Mouse (Mus musculus): ENCODE data around the gene Pkn1.

- TF ChIP-seq ZC3H11A (IDR thresholded peaks at IDR 0.05; ENCODE audit: low read depth, low read length): no peak
- no peak for TF ChIP-seq CTCF (IDR thresholded peaks at IDR 0.05 in 2 of 3, conservative IDR thresholded peaks at IDR 0.05 in 1 of 3; ENCODE audit: control insufficient read depth in 1 of 3, insufficient read depth in 1 of 3, low read depth in 2 of 3, low read length in 3 of 3, poor library complexity in 1 of 3, severe bottlenecking in 1 of 3)
- TF ChIP-seq NRF1 (IDR thresholded peaks at IDR 0.05; ENCODE audit: insufficient read depth, low read depth, low read length, poor library complexity, severe bottlenecking): no peak
- no peak for TF ChIP-seq MAX (IDR thresholded peaks at IDR 0.05; ENCODE audit: low read length)
- TF ChIP-seq RCOR1 (IDR thresholded peaks at IDR 0.05; ENCODE audit: low read depth, low read length): no peak
- no peak for TF ChIP-seq POLR2A (IDR thresholded peaks at IDR 0.05; ENCODE audit: control insufficient read depth in 1 of 2, insufficient read depth in 1 of 2, low read depth in 1 of 2, low read length in 2 of 2, poor library complexity in 1 of 2)
- TF ChIP-seq MXI1 (IDR thresholded peaks at IDR 0.05; ENCODE audit: low read depth, low read length): no peak
- no peak for TF ChIP-seq ELF1 (IDR thresholded peaks at IDR 0.05; ENCODE audit: low read depth, low read length)
- TF ChIP-seq USF1 (IDR thresholded peaks at IDR 0.05; ENCODE audit: low read depth, low read length): no peak
- no peak for TF ChIP-seq MEF2A (IDR thresholded peaks at IDR 0.05; ENCODE audit: extremely low read depth, insufficient replicate concordance, low read depth, low read length, poor library complexity, severe bottlenecking)
- TF ChIP-seq ZNF384 (IDR thresholded peaks at IDR 0.05; ENCODE audit: low read depth, low read length): no peak
- no peak for TF ChIP-seq BHLHE40 (IDR thresholded peaks at IDR 0.05; ENCODE audit: borderline replicate concordance, low read depth, low read length)
- TF ChIP-seq CHD2 (IDR thresholded peaks at IDR 0.05; ENCODE audit: low read length): no peak
- TF ChIP-seq USF2 (IDR thresholded peaks at IDR 0.05; ENCODE audit: borderline replicate concordance in 1 of 2, insufficient read depth in 1 of 2, low read depth in 1 of 2, low read length in 2 of 2): no peak
Measured at GRCm38 (mm10) chr8:83684517-83684916, 14.5 kb downstream of the Pkn1 start.
